Mouse (Mus musculus) macrophage (primary cell): ENCODE measurements around the gene Lmod1. TPM values are rescaled to one million over a fixed set of nuclear protein-coding genes. Genes with fewer than 3 reads are reported as not detected.

Experiments
- H3K27ac ChIP-seq: fragments of 350-480 bp; formaldehyde crosslinking; 2 replicates; pipeline ENCODE4 v1.9.0; 2021
- H3K36me3 ChIP-seq: fragments of 350-480 bp; formaldehyde crosslinking; 2 replicates; pipeline ENCODE4 v1.9.0; 2021; ENCODE audit errors: inconsistent target
- H3K4me3 ChIP-seq: fragments of 350-480 bp; formaldehyde crosslinking; 2 replicates; pipeline ENCODE4 v1.9.0; 2021; ENCODE audit errors: inconsistent target
- H3K79me2 ChIP-seq: fragments of 350-480 bp; formaldehyde crosslinking; 2 replicates; pipeline ENCODE4 v1.9.0; 2021; ENCODE audit errors: inconsistent target
- WGBS: methylation state at CpG from one replicate; pipeline ENCODE4 v1.1.7; 2026; ENCODE audit warnings: inconsistent platforms; ENCODE audit not compliant: missing documents; 5-methylcytosine and 5-hydroxymethylcytosine counted together
- polyA plus RNA-seq: library from polyadenylated mRNA; stranded (reverse); fragments of 250-400 nt; gene quantifications from 3 replicates; pipeline ENCODE4 v1.2.4, GENCODE M21; 2018; ENCODE audit warnings: inconsistent platforms

Gene Lmod1
- polyA plus RNA-seq, 1 experiment from 2014 or later: not detected

GRCm38 (mm10) chr1:135412130-135412529 is 87.5 kb downstream of the Lmod1 start:
- 91% methylated on average over 4 of the region's 4 CpGs for WGBS
- no peak overlapping the region for H3K4me3 ChIP-seq
- peaks cover 43% of the 10 kb centered on the region for H3K36me3 ChIP-seq
- H3K79me2 ChIP-seq: peaks cover 19% of the 10 kb centered on the region; the same call in 1 of the 2 replicates
- H3K27ac ChIP-seq: no peak overlapping the region

GRCm38 (mm10) chr1:135413996-135414395 is 89.4 kb downstream of the Lmod1 start:
- Histone ChIP-seq H3K27ac (no peak overlapping the region), H3K4me3 (no peak overlapping the region), H3K36me3 (peaks cover 49% of the 10 kb centered on the region), H3K79me2 (peaks cover 19% of the 10 kb centered on the region; the same call in 1 of the 2 replicates)

Other genes with a start within 250 kb of the Lmod1 start
- gene Lgr6, start 219.5 kb upstream of the Lmod1 start, polyA plus RNA-seq: not detected in 3 replicates
- gene Ptpn7, start 192.1 kb upstream of the Lmod1 start, polyA plus RNA-seq: 25.1 to 57.9 TPM (median 26.9 TPM) in 3 replicates
- 169 to 332 TPM (median 211 TPM) in 3 replicates for gene Arl8a, start 178.0 kb upstream of the Lmod1 start, polyA plus RNA-seq
- gene Gpr37l1, start 157.1 kb upstream of the Lmod1 start, polyA plus RNA-seq: not detected in 3 replicates
- gene Elf3, start 66.2 kb upstream of the Lmod1 start, polyA plus RNA-seq: not detected in 3 replicates
- 213 to 249 TPM (median 229 TPM) in 3 replicates for gene Rnpep, start 40.7 kb upstream of the Lmod1 start, polyA plus RNA-seq
- 30.4 to 76.6 TPM (median 32.5 TPM) in 3 replicates for gene Timm17a, start 11.0 kb upstream of the Lmod1 start, polyA plus RNA-seq
- gene Shisa4, start 50.4 kb downstream of the Lmod1 start, polyA plus RNA-seq: 0.16 to 1.4 TPM (median 0.23 TPM) in 3 replicates
- 19.0 to 33.5 TPM (median 20.9 TPM) in 3 replicates for gene Ipo9, start 105.7 kb downstream of the Lmod1 start, polyA plus RNA-seq